Mouse (Mus musculus): ENCODE results near the gene AC109138.7. TPM values are rescaled to one million over a fixed set of nuclear protein-coding genes. Genes with fewer than 3 reads are reported as not detected.
A peak's percentile ranks its signal among the peaks of the same experiment; 100 is the strongest.

AC109138.7 gene
- total and polyA plus RNA-seq, 2 experiments: not detected

DNA sequence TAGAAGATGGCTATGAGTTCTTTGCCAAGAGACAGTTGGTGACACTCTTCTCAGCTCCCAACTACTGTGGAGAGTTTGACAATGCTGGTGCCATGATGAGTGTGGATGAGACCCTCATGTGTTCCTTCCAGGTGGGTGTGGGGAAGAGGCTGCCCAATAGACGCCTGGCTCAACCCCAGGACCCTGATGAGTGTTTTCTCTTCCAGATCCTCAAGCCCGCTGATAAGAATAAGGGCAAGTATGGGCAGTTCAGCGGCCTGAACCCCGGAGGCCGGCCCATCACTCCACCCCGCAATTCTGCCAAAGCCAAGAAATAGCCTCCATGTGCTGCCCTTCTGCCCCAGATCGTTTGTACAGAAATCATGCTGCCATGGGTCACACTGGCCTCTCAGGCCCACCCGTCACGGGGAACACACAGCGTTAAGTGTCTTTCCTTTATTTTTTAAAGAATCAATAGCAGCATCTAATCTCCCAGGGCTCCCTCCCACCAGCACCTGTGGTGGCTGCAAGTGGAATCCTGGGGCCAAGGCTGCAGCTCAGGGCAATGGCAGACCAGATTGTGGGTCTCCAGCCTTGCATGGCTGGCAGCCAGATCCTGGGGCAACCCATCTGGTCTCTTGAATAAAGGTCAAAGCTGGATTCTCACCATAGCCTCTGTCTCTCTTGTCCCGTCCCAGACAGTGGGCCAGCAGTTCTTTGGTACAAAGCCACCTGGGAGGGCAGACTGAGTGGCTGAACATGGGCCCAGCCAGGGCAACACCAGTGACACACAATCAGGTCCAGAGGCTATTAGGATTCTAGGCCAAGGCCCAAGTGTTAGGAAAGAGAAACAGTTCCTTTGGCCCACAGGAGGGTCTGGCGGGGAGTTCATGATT lies 19.1 kb upstream of the AC109138.7 start:
- peaks cover 6% of the 10 kb centered on the region; the same call in 1 of the 2 replicates for H3K36me3 ChIP-seq (ENCODE audit: control insufficient read depth, insufficient read depth, low read length)
- H3K27ac ChIP-seq (replicated peaks; ENCODE audit: insufficient read depth, low read depth, low read length): peak overlapping the region; percentile 20
- H3K79me2 ChIP-seq (ENCODE audit: control insufficient read depth, insufficient read depth, low read length): peaks cover 14% of the 10 kb centered on the region
- H3K9ac ChIP-seq (ENCODE audit: low read depth, low read length): no peak overlapping the region
- TF ChIP-seq POLR2A (IDR thresholded peaks at IDR 0.05; ENCODE audit: extremely low read depth, insufficient read depth, low read length) (no peak), CTCF (IDR thresholded peaks at IDR 0.05; ENCODE audit: low read depth, low read length) (no peak)
- peak; percentile 94 for DNase-seq (ENCODE audit: extremely low read depth, low read depth, low spot score)
- no peaks in the 10 kb centered on the region for H3K27me3 ChIP-seq (ENCODE audit: control insufficient read depth, insufficient read depth, low read length)
- no peak overlapping the region for H3K4me3 ChIP-seq (ENCODE audit: insufficient read depth, low read depth, low read length)
- WGBS: 25% methylated on average over 12 of the region's 12 CpGs
- peaks cover 33% of the 10 kb centered on the region for H3K4me1 ChIP-seq (ENCODE audit: control insufficient read depth, insufficient read depth, low read length)

DNA sequence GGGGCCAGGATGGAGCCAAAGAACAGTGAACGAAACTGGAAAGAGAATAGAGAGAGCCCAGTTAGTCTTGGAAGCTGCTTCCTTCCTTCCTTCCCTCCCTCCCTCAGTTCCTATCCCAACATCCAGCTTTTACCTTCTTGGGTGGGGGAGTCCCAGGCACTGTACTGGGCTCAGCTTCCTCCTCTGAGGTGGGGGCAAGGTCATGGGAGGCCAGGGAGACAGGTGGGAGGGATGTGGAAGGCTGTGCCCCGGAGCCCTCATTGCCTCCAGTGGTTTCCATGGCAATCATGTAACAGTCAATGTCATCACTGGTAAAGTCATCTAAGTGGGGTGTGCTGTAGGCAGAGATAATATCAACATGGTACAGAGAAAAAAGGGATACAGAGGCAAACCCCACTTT lies 18.1 kb upstream of the AC109138.7 start:
- Histone ChIP-seq H3K9ac (ENCODE audit: low read depth, low read length) (no peak overlapping the region), H3K4me3 (ENCODE audit: insufficient read depth, low read depth, low read length) (no peak overlapping the region), H3K4me1 (ENCODE audit: control insufficient read depth, insufficient read depth, low read length) (peaks cover 37% of the 10 kb centered on the region), H3K79me2 (ENCODE audit: control insufficient read depth, insufficient read depth, low read length) (peaks cover 14% of the 10 kb centered on the region), H3K27me3 (ENCODE audit: control insufficient read depth, insufficient read depth, low read length) (no peaks in the 10 kb centered on the region), H3K27ac (replicated peaks; ENCODE audit: insufficient read depth, low read depth, low read length) (no peak overlapping the region), H3K36me3 (ENCODE audit: control insufficient read depth, insufficient read depth, low read length) (peaks cover 6% of the 10 kb centered on the region; the same call in 1 of the 2 replicates)
- 53% methylated on average over 2 of the region's 2 CpGs for WGBS
- no peak for DNase-seq (ENCODE audit: extremely low read depth, low read depth, low spot score)
- no peak for TF ChIP-seq POLR2A (IDR thresholded peaks at IDR 0.05; ENCODE audit: extremely low read depth, insufficient read depth, low read length)
- TF ChIP-seq CTCF (IDR thresholded peaks at IDR 0.05; ENCODE audit: low read depth, low read length): no peak

GRCm38 (mm10) chr19:4196548-4196947 lies 17.6 kb upstream of the AC109138.7 start:
- Histone ChIP-seq H3K79me2 (ENCODE audit: control insufficient read depth, insufficient read depth, low read length) (peaks cover 14% of the 10 kb centered on the region), H3K36me3 (ENCODE audit: control insufficient read depth, insufficient read depth, low read length) (peaks cover 6% of the 10 kb centered on the region; the same call in 1 of the 2 replicates), H3K4me3 (ENCODE audit: insufficient read depth, low read depth, low read length) (no peak overlapping the region), H3K9ac (ENCODE audit: low read depth, low read length) (no peak overlapping the region), H3K4me1 (ENCODE audit: control insufficient read depth, insufficient read depth, low read length) (peaks cover 39% of the 10 kb centered on the region), H3K27ac (replicated peaks; ENCODE audit: insufficient read depth, low read depth, low read length) (no peak overlapping the region), H3K27me3 (ENCODE audit: control insufficient read depth, insufficient read depth, low read length) (no peaks in the 10 kb centered on the region)
- no peak for DNase-seq (ENCODE audit: extremely low read depth, low read depth, low spot score)
- no peak for TF ChIP-seq POLR2A (IDR thresholded peaks at IDR 0.05; ENCODE audit: extremely low read depth, insufficient read depth, low read length)
- TF ChIP-seq CTCF (IDR thresholded peaks at IDR 0.05; ENCODE audit: low read depth, low read length): no peak
- WGBS: 35% methylated on average over 5 of the region's 5 CpGs

DNA sequence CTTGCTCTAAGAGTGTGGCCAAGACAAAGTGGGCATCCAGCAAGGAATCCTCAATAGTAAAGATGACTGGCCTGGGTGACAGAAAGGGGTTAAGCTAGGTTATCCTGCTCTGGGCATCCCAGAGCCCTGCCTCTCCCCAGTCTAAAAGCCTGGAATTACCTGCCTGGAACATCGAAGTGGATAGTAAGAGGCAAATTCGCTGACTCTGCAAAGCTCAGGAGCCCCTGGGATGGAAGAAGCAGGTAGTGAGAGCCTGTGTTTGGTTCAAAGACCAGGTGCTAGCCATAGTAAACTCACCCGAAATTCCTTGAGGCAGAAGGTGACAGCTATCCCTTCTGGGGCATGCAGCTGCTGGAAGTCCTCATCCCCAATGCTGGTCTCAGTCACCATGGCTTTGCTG lies 17.0 kb upstream of the AC109138.7 start:
- WGBS: 76% methylated on average over 3 of the region's 3 CpGs
- no peak overlapping the region for H3K4me3 ChIP-seq (ENCODE audit: insufficient read depth, low read depth, low read length)
- H3K36me3 ChIP-seq (ENCODE audit: control insufficient read depth, insufficient read depth, low read length): peaks cover 6% of the 10 kb centered on the region; the same call in 1 of the 2 replicates
- no peak for DNase-seq (ENCODE audit: extremely low read depth, low read depth, low spot score)
- H3K9ac ChIP-seq (ENCODE audit: low read depth, low read length): no peak overlapping the region
- peaks cover 12% of the 10 kb centered on the region for H3K79me2 ChIP-seq (ENCODE audit: control insufficient read depth, insufficient read depth, low read length)
- H3K27ac ChIP-seq (replicated peaks; ENCODE audit: insufficient read depth, low read depth, low read length): no peak overlapping the region
- H3K27me3 ChIP-seq (ENCODE audit: control insufficient read depth, insufficient read depth, low read length): no peaks in the 10 kb centered on the region
- TF ChIP-seq POLR2A (IDR thresholded peaks at IDR 0.05; ENCODE audit: extremely low read depth, insufficient read depth, low read length) (no peak), CTCF (IDR thresholded peaks at IDR 0.05; ENCODE audit: low read depth, low read length) (no peak)
- peaks cover 41% of the 10 kb centered on the region for H3K4me1 ChIP-seq (ENCODE audit: control insufficient read depth, insufficient read depth, low read length)

DNA sequence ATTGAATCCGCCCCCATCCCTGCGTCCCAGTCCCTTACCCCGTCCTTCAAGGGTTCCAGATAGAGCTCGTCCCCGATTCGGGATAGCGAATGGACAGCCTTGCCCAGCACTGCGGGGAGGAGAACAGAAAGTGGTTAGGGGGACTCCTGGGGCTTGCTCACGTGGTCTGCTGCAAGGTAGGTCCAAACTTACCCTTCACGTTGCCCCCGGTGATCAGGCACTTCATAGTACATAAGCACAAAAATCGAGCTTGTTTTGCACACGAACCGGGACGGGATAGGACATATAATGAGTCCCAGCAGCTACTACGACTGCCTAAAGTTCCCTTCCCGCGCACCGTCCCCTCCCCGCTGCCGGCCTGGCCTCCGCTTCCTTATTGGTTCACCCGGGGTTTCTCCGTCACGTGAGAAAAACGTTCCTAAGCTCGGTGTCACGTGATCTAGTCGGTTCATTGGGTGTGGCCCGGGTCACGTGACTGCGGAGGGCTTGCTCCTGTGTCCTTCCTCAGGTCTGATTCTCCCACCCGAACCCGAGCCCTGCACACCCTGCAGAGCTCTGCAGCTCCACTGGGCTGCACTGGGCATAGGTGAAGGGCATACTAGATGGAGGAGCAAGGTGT lies 12.8 kb upstream of the AC109138.7 start, which contains the start of gene Rad9a:
Gene Rad9a (minus strand): TSS at position 372 of the 619 bp plus-strand sequence.
- Histone ChIP-seq H3K4me1 (ENCODE audit: control insufficient read depth, insufficient read depth, low read length) (peaks cover 14% of the 10 kb centered on the region), H3K27me3 (ENCODE audit: control insufficient read depth, insufficient read depth, low read length) (no peaks in the 10 kb centered on the region)

More for the DNA sequence above, 12.8 kb upstream of the AC109138.7 start, which contains the start of gene Rad9a:
- H3K4me3 ChIP-seq (ENCODE audit: insufficient read depth, low read depth, low read length): peak within 1 kb of the TSS; percentile 78
- DNase-seq (ENCODE audit: extremely low read depth, low read depth, low spot score): peak; percentile 86
- peak within 1 kb of the TSS; percentile 8; the same call in 1 of the 2 replicates for H3K27ac ChIP-seq (replicated peaks; ENCODE audit: insufficient read depth, low read depth, low read length)
- H3K9ac ChIP-seq (ENCODE audit: low read depth, low read length): peak within 1 kb of the TSS; percentile 79
- under 1% methylated on average over 34 of the region's 34 CpGs for WGBS
- TF ChIP-seq POLR2A (IDR thresholded peaks at IDR 0.05; ENCODE audit: extremely low read depth, insufficient read depth, low read length): 0 out of 2 replicates have a peak, but pooled peaks have one; percentile 32
- no peak for TF ChIP-seq CTCF (IDR thresholded peaks at IDR 0.05; ENCODE audit: low read depth, low read length)
- H3K79me2 ChIP-seq (ENCODE audit: control insufficient read depth, insufficient read depth, low read length): no peaks in the 10 kb centered on the region
- H3K36me3 ChIP-seq (ENCODE audit: control insufficient read depth, insufficient read depth, low read length): no peaks in the 10 kb centered on the region
